Mouse (Mus musculus) MEL (cell line): ENCODE results near the gene Srsf12. TPM values are rescaled to one million over a fixed set of nuclear protein-coding genes. Genes with fewer than 3 reads are reported as not detected.

Experiments used
- DNase-seq: peaks from one replicate; pipeline ENCODE4 v3.0.0; 2011; ENCODE audit warnings: low read depth, low spot score
- H3K27ac ChIP-seq: 2 replicates; pipeline ENCODE4 v1.5.1; 2012; ENCODE audit warnings: low read depth, mild to moderate bottlenecking, control low read depth, low read length, moderate library complexity; ENCODE audit not compliant: control insufficient read depth
- H3K27me3 ChIP-seq, 2 experiments: fragments of 150-350 bp in 1 of 2; sonication (generic) in 1 of 2; 2 replicates each; pipeline ENCODE4 v1.6.1; 2012; ENCODE audit warnings: low read length in 2 of 2, mild to moderate bottlenecking in 2 of 2, improper control_type of control experiment in 1 of 2, moderate library complexity in 1 of 2; ENCODE audit not compliant: insufficient read depth in 2 of 2, control insufficient read depth in 1 of 2
- H3K36me3 ChIP-seq, 2 experiments: 2 replicates each; pipeline ENCODE4 v1.6.1; 2012 to 2014; ENCODE audit warnings: low read length in 2 of 2, improper control_type of control experiment in 1 of 2, inconsistent platforms in 1 of 2, mild to moderate bottlenecking in 1 of 2; ENCODE audit not compliant: insufficient read depth in 2 of 2, control insufficient read depth in 1 of 2
- H3K4me1 ChIP-seq, 2 experiments: fragments of 150-350 bp in 1 of 2; sonication (generic) in 1 of 2; 2 replicates each; pipeline ENCODE4 v1.6.1; 2012; ENCODE audit warnings: low read length in 2 of 2, improper control_type of control experiment in 1 of 2, mild to moderate bottlenecking in 1 of 2; ENCODE audit not compliant: insufficient read depth in 2 of 2, control insufficient read depth in 1 of 2
- H3K4me3 ChIP-seq, 2 experiments: fragments of 150-350 bp in 1 of 2; sonication (generic) in 1 of 2; 2 replicates each; pipeline ENCODE4 v1.5.1; 2012; ENCODE audit warnings: low read depth in 2 of 2, low read length in 2 of 2, mild to moderate bottlenecking in 2 of 2, moderate library complexity in 2 of 2, control low read depth in 1 of 2, improper control_type of control experiment in 1 of 2; ENCODE audit not compliant: control insufficient read depth in 1 of 2, insufficient read depth in 1 of 2
- H3K79me2 ChIP-seq: 2 replicates; pipeline ENCODE4 v1.6.1; 2012; ENCODE audit warnings: mild to moderate bottlenecking, low read length, moderate library complexity; ENCODE audit not compliant: control insufficient read depth, poor library complexity, insufficient read depth
- H3K9ac ChIP-seq: 2 replicates; pipeline ENCODE4 v1.6.1; 2012; ENCODE audit warnings: low read depth, mild to moderate bottlenecking, control low read depth, low read length, moderate library complexity; ENCODE audit not compliant: control insufficient read depth, poor library complexity, severe bottlenecking
- H3K9me3 ChIP-seq: fragments of 150-350 bp; sonication (generic); replicated peaks from 2 replicates; pipeline ENCODE4 v1.6.1; 2012; ENCODE audit warnings: mild to moderate bottlenecking, low read length, improper control_type of control experiment, moderate library complexity; ENCODE audit not compliant: insufficient read depth
- BHLHE40 ChIP-seq: IDR thresholded peaks from 2 replicates; pipeline ENCODE4 v1.6.1; 2012; ENCODE audit warnings: low read depth, mild to moderate bottlenecking, inconsistent platforms, low read length, improper control_type of control experiment, borderline replicate concordance
- CHD1 ChIP-seq: IDR thresholded peaks from 2 replicates; pipeline ENCODE4 v1.6.1; 2012; ENCODE audit warnings: low read depth, mild to moderate bottlenecking, inconsistent platforms, low read length, improper control_type of control experiment
- CHD2 ChIP-seq: IDR thresholded peaks from 2 replicates; pipeline ENCODE4 v1.6.1; 2011; ENCODE audit warnings: low read length, improper control_type of control experiment
- CTCF ChIP-seq, 3 experiments: IDR thresholded peaks in 2 of 3; conservative IDR thresholded peaks in 1 of 3; 2 replicates each; pipeline ENCODE4 v1.5.1; 2011 to 2012; ENCODE audit warnings: low read length in 3 of 3, low read depth in 2 of 3, mild to moderate bottlenecking in 2 of 3, improper control_type of control experiment in 1 of 3, inconsistent platforms in 1 of 3, mixed read lengths in 1 of 3, moderate library complexity in 1 of 3; ENCODE audit not compliant: control insufficient read depth in 1 of 3, insufficient read depth in 1 of 3, poor library complexity in 1 of 3, severe bottlenecking in 1 of 3
- E2F4 ChIP-seq: IDR thresholded peaks from 2 replicates; pipeline ENCODE4 v1.6.1; 2011; ENCODE audit warnings: low read depth, low read length, improper control_type of control experiment, borderline replicate concordance
- ELF1 ChIP-seq: IDR thresholded peaks from 2 replicates; pipeline ENCODE4 v1.6.1; 2014; ENCODE audit warnings: low read depth, mild to moderate bottlenecking, inconsistent platforms, low read length, improper control_type of control experiment, moderate library complexity
- EP300 ChIP-seq, 2 experiments: IDR thresholded peaks; 2 replicates each; pipeline ENCODE4 v1.6.1; 2011; ENCODE audit warnings: improper control_type of control experiment in 2 of 2, low read length in 2 of 2, low read depth in 1 of 2, mild to moderate bottlenecking in 1 of 2
- ETS1 ChIP-seq: IDR thresholded peaks from 2 replicates; pipeline ENCODE4 v1.6.1; 2012; ENCODE audit warnings: low read depth, mild to moderate bottlenecking, inconsistent platforms, low read length, improper control_type of control experiment, moderate library complexity
- GABPA ChIP-seq: IDR thresholded peaks from 2 replicates; pipeline ENCODE4 v1.6.1; 2012; ENCODE audit warnings: low read depth, mild to moderate bottlenecking, inconsistent platforms, low read length, improper control_type of control experiment, moderate library complexity
- GATA1 ChIP-seq: IDR thresholded peaks from 2 replicates; pipeline ENCODE4 v1.6.1; 2011; ENCODE audit warnings: low read depth, low read length, improper control_type of control experiment
- HCFC1 ChIP-seq: IDR thresholded peaks from 2 replicates; pipeline ENCODE4 v1.6.1; 2012; ENCODE audit warnings: low read depth, mild to moderate bottlenecking, inconsistent platforms, low read length, improper control_type of control experiment, moderate library complexity
- KAT2A ChIP-seq: conservative IDR thresholded peaks from 2 replicates; pipeline ENCODE4 v1.6.1; 2012; ENCODE audit warnings: low read depth, low read length, improper control_type of control experiment, inconsistent platforms
- MAFK ChIP-seq: IDR thresholded peaks from 2 replicates; pipeline ENCODE4 v1.6.1; 2011; ENCODE audit warnings: low read depth, mild to moderate bottlenecking, low read length, improper control_type of control experiment, borderline replicate concordance
- MAX ChIP-seq: IDR thresholded peaks from 2 replicates; pipeline ENCODE4 v1.6.1; 2011; ENCODE audit warnings: low read length, improper control_type of control experiment
- MXI1 ChIP-seq: IDR thresholded peaks from 2 replicates; pipeline ENCODE4 v1.6.1; 2011; ENCODE audit warnings: mild to moderate bottlenecking, low read depth, low read length, improper control_type of control experiment
- MYB ChIP-seq: IDR thresholded peaks from 2 replicates; pipeline ENCODE4 v1.6.1; 2011; ENCODE audit warnings: mild to moderate bottlenecking, low read depth, low read length, improper control_type of control experiment
- MYC ChIP-seq: IDR thresholded peaks from 2 replicates; pipeline ENCODE4 v1.6.1; 2011; ENCODE audit warnings: low read depth, mild to moderate bottlenecking, low read length, improper control_type of control experiment, moderate library complexity
- NELFE ChIP-seq: IDR thresholded peaks from 2 replicates; pipeline ENCODE4 v1.6.1; 2011; ENCODE audit warnings: low read depth, low read length, improper control_type of control experiment
- POLR2AphosphoS2 ChIP-seq: IDR thresholded peaks from 2 replicates; pipeline ENCODE4 v1.6.1; 2011; ENCODE audit warnings: low read length, improper control_type of control experiment
- POLR2AphosphoS5 ChIP-seq: IDR thresholded peaks from 2 replicates; pipeline ENCODE4 v1.6.1; 2012; ENCODE audit warnings: low read depth, borderline replicate concordance, mild to moderate bottlenecking, inconsistent platforms, low read length, moderate library complexity, mixed read lengths
- RAD21 ChIP-seq: IDR thresholded peaks from 2 replicates; pipeline ENCODE4 v1.6.1; 2011; ENCODE audit warnings: mild to moderate bottlenecking, low read depth, low read length, improper control_type of control experiment
- SIN3A ChIP-seq: IDR thresholded peaks from 2 replicates; pipeline ENCODE4 v1.6.1; 2012; ENCODE audit warnings: low read length, improper control_type of control experiment, inconsistent platforms
- TAL1 ChIP-seq: IDR thresholded peaks from 2 replicates; pipeline ENCODE4 v1.6.1; 2012; ENCODE audit warnings: mild to moderate bottlenecking, inconsistent platforms, low read length, moderate library complexity, mixed read lengths
- TBP ChIP-seq: IDR thresholded peaks from 2 replicates; pipeline ENCODE4 v1.8.0; 2011; ENCODE audit warnings: low read depth, low read length, improper control_type of control experiment
- TCF12 ChIP-seq: IDR thresholded peaks from 2 replicates; pipeline ENCODE4 v1.6.1; 2014; ENCODE audit warnings: low read depth, mild to moderate bottlenecking, inconsistent platforms, low read length, improper control_type of control experiment, moderate library complexity
- UBTF ChIP-seq: IDR thresholded peaks from 2 replicates; pipeline ENCODE4 v1.6.1; 2012; ENCODE audit warnings: low read depth, mild to moderate bottlenecking, inconsistent platforms, low read length, improper control_type of control experiment, moderate library complexity, borderline replicate concordance; ENCODE audit not compliant: insufficient read depth
- USF1 ChIP-seq: IDR thresholded peaks from 2 replicates; pipeline ENCODE4 v1.6.1; 2014; ENCODE audit warnings: low read depth, mild to moderate bottlenecking, inconsistent platforms, low read length, improper control_type of control experiment, moderate library complexity
- ZC3H11A ChIP-seq: IDR thresholded peaks from 2 replicates; pipeline ENCODE4 v1.6.1; 2012; ENCODE audit warnings: low read depth, mild to moderate bottlenecking, inconsistent platforms, low read length, improper control_type of control experiment
- ZMIZ1 ChIP-seq: IDR thresholded peaks from 2 replicates; pipeline ENCODE4 v1.6.1; 2012; ENCODE audit warnings: low read depth, mild to moderate bottlenecking, inconsistent platforms, low read length, improper control_type of control experiment, moderate library complexity
- ZNF384 ChIP-seq: IDR thresholded peaks from 2 replicates; pipeline ENCODE4 v1.6.1; 2012; ENCODE audit warnings: low read depth, mild to moderate bottlenecking, inconsistent platforms, low read length, improper control_type of control experiment
- polyA plus RNA-seq, 2 experiments: library from polyadenylated mRNA; stranded (reverse) in 1 of 2; unstranded in 1 of 2; fragments of >175 nt in 1 of 2; fragments of >200 nt in 1 of 2; gene quantifications; 2 replicates each; pipeline versions ENCODE4 v1.2.1 to v1.2.4; 2012; ENCODE audit warnings: low replicate concordance in 2 of 2, low read depth in 1 of 2; ENCODE audit not compliant: insufficient read length in 2 of 2, insufficient read depth in 1 of 2, missing spikeins in 1 of 2
- total RNA-seq: library from RNA; depleted of rRNA; stranded (reverse); fragments of 300-350 nt; gene quantifications from 2 replicates; pipeline ENCODE4 v1.2.3, GENCODE M21; 2012

Gene Srsf12
- total and polyA plus RNA-seq, 3 experiments, result not detected

DNA sequence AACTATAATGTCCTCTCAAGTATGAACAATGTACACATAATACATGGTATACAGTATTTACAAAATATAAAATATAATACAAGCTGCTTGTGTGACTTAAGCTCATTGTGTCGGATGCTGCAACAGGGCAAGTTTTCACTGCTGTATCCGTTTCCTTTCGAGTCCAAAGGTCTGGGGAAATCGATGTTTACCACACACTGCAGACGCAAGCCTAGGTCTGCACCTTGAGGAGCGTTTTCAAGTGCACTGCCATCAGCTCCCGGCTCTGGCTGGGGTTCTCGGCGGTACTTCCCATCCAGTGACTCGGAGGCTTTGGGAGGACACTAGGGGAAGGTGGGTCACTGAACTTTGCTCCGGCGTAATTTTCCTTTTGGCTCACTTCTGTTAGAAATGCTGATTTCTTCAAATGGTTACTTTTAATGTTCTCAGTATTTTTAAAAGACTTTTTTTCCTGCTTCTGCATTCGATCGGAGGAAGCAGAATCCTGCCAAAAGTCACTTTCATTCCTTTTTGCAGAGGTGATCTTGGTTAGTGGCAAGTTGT is 37.1 kb downstream of the Srsf12 start:
- H3K36me3 ChIP-seq, result peaks cover 7 to 30% of the 10 kb centered on the region in 2 experiments
- no peak overlapping the region; a peak in 1 of 4 replicates for H3K4me3 ChIP-seq
- no peak overlapping the region for H3K27ac ChIP-seq
- DNase-seq, result no peak
- TF ChIP-seq MYC (no peak), TCF12 (no peak), RAD21 (no peak), MYB (no peak), POLR2AphosphoS5 (no peak), CTCF (IDR thresholded peaks at IDR 0.05 in 2 of 3, conservative IDR thresholded peaks at IDR 0.05 in 1 of 3; ENCODE audit: control insufficient read depth in 1 of 3, insufficient read depth in 1 of 3, low read depth in 2 of 3, low read length in 3 of 3, poor library complexity in 1 of 3, severe bottlenecking in 1 of 3) (no peak), CHD2 (no peak), TAL1 (no peak), ZC3H11A (no peak), GABPA (no peak), E2F4 (no peak), BHLHE40 (no peak), MAX (no peak), MXI1 (no peak), GATA1 (no peak), MAFK (no peak), SIN3A (no peak)
- H3K4me1 ChIP-seq, result peaks cover 6 to 25% of the 10 kb centered on the region in 2 experiments; a peak in 3 of 4 replicates
- no peaks in the 10 kb centered on the region for H3K27me3 ChIP-seq
- no peak overlapping the region for H3K9ac ChIP-seq
- H3K9me3 ChIP-seq, result no peaks in the 10 kb centered on the region
- H3K79me2 ChIP-seq, result peaks cover 11% of the 10 kb centered on the region

DNA sequence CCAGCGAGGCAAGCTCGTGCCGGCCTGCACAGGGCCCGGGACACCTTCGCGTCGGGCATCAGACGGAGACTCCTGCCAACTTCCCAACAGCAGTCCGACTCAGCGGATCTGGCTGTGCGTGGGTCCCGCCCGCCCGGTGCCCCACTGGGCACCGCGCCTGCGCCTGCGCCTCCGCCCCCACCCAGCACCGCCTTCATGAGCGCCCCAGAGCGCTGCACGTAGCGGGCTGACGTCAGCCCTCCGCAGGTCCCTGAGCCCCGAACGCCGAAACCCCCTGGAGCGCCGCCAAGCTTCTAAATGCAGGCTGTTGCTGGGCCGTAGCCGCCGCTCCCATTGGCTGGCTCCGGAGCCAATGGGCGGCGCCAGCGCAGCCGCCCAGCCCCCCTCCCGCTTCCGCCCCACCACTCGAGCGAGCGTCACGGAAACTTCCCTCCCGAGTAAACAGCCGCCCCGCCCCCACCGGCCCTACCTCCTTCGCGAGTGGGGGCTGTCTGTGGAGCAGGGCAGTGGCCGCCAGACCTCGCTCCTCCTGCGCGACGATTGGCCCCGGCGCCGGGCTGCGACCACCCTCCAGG is 38.8 kb downstream of the Srsf12 start:
- no peaks in the 10 kb centered on the region for H3K9me3 ChIP-seq
- DNase-seq, result peak; percentile 99
- H3K4me1 ChIP-seq, result peaks cover 6 to 19% of the 10 kb centered on the region in 2 experiments; a peak in 3 of 4 replicates
- H3K27me3 ChIP-seq, result no peaks in the 10 kb centered on the region
- peaks cover 11% of the 10 kb centered on the region for H3K79me2 ChIP-seq
- H3K36me3 ChIP-seq, result peaks cover 7 to 25% of the 10 kb centered on the region in 2 experiments
- H3K27ac ChIP-seq, result peak overlapping the region; percentile 80
- H3K9ac ChIP-seq, result peak overlapping the region; percentile 86
- peak overlapping the region; percentile 81 to 89 for H3K4me3 ChIP-seq
- TF ChIP-seq POLR2AphosphoS5 (no peak), MAX (no peak; the same call in none of the 2 replicates), UBTF (no peak), SIN3A (peak; percentile 79), TBP (0 out of 2 replicates have a peak, but pooled peaks have one; percentile 39), TAL1 (no peak), CHD2 (peak; percentile 52), ZNF384 (no peak), KAT2A (no peak; the same call in 1 of the 2 replicates), ZMIZ1 (peak; percentile 83), ZC3H11A (peak; percentile 8; the same call in 1 of the 2 replicates), POLR2AphosphoS2 (peak; percentile 82), MXI1 (peak; percentile 45; the same call in 1 of the 2 replicates), USF1 (peak; percentile 13; the same call in 1 of the 2 replicates), BHLHE40 (0 out of 2 replicates have a peak, but pooled peaks have one; percentile 19), ELF1 (peak; percentile 79), TCF12 (peak; percentile 60), NELFE (peak; percentile 83), CHD1 (no peak), MAFK (peak; percentile 32; the same call in 1 of the 2 replicates), HCFC1 (peak; percentile 75), ETS1 (peak; percentile 86), EP300 (IDR thresholded peaks at IDR 0.05; ENCODE audit: low read depth in 1 of 2, low read length in 2 of 2) (peak; percentile 14 to 45; a peak in 2 of 4 replicates)
